Mouse (Mus musculus) G1E (cell line): ENCODE measurements around the gene Setd2. TPM values are rescaled to one million over a fixed set of nuclear protein-coding genes. Genes with fewer than 3 reads are reported as not detected.

Source experiments
- ATAC-seq: 2 replicates; pipeline ENCODE4 v1.8.0; 2016; ENCODE audit warnings: mild to moderate bottlenecking; ENCODE audit not compliant: insufficient number of reproducible peaks, poor library complexity, low FRiP score, severe bottlenecking; ENCODE audit errors: extremely low read depth
- DNase-seq: peaks from one replicate; pipeline ENCODE4 v3.0.0; 2012; ENCODE audit warnings: low spot score
- H3K27me3 ChIP-seq: 2 replicates; pipeline ENCODE4 v1.6.1; 2012; ENCODE audit warnings: mild to moderate bottlenecking, low read length, inconsistent platforms; ENCODE audit not compliant: insufficient read depth
- H3K36me3 ChIP-seq: replicated peaks from 2 replicates; pipeline ENCODE3; 2012; ENCODE audit warnings: mild to moderate bottlenecking, inconsistent platforms
- H3K4me1 ChIP-seq: 2 replicates; pipeline ENCODE4 v1.6.1; 2012; ENCODE audit warnings: low read depth, low read length, inconsistent platforms, mixed read lengths; ENCODE audit not compliant: insufficient read depth
- H3K4me3 ChIP-seq: 2 replicates; pipeline ENCODE4 v1.5.1; 2012; ENCODE audit warnings: low read depth, mild to moderate bottlenecking, inconsistent platforms, low read length, moderate library complexity, mixed read lengths
- H3K9me3 ChIP-seq: replicated peaks from 2 replicates; pipeline ENCODE4 v1.6.1; 2012; ENCODE audit warnings: inconsistent platforms
- CTCF ChIP-seq: IDR thresholded peaks from 2 replicates; pipeline ENCODE4 v1.5.1; 2012; ENCODE audit warnings: low read depth, low read length, inconsistent platforms, mixed read lengths
- GATA1 ChIP-seq: IDR thresholded peaks from 2 replicates; pipeline ENCODE4 v1.6.1; 2012; ENCODE audit warnings: borderline replicate concordance, low read length, inconsistent platforms, mixed read lengths
- GATA2 ChIP-seq: IDR thresholded peaks from 2 replicates; pipeline ENCODE4 v1.6.1; 2012; ENCODE audit warnings: low read depth, low read length, inconsistent platforms, borderline replicate concordance
- POLR2AphosphoS5 ChIP-seq: IDR thresholded peaks from 2 replicates; pipeline ENCODE4 v1.6.1; 2012; ENCODE audit warnings: low read depth, low read length, inconsistent platforms; ENCODE audit not compliant: insufficient replicate concordance
- TAL1 ChIP-seq: conservative IDR thresholded peaks from 2 replicates; pipeline ENCODE4 v1.6.1; 2012; ENCODE audit warnings: low read depth, low read length, inconsistent platforms, mixed read lengths
- polyA plus RNA-seq: library from polyadenylated mRNA; stranded (reverse); fragments of >175 nt; gene quantifications from 2 replicates; pipeline ENCODE4 v1.2.3, GENCODE M21; 2012
- total RNA-seq, 2 experiments: library from RNA; stranded (forward) in 1 of 2; stranded (reverse) in 1 of 2; fragments of 200-1000 nt in 1 of 2; fragments of >200 nt in 1 of 2; fragmentation: Nextera tagmentation in 1 of 2; gene quantifications; 2 replicates each; pipeline ENCODE4 v1.2.3; 2014 to 2017

Gene Setd2
- total and polyA plus RNA-seq, 3 experiments, result 20.1 to 221 (median 154) TPM

DNA sequence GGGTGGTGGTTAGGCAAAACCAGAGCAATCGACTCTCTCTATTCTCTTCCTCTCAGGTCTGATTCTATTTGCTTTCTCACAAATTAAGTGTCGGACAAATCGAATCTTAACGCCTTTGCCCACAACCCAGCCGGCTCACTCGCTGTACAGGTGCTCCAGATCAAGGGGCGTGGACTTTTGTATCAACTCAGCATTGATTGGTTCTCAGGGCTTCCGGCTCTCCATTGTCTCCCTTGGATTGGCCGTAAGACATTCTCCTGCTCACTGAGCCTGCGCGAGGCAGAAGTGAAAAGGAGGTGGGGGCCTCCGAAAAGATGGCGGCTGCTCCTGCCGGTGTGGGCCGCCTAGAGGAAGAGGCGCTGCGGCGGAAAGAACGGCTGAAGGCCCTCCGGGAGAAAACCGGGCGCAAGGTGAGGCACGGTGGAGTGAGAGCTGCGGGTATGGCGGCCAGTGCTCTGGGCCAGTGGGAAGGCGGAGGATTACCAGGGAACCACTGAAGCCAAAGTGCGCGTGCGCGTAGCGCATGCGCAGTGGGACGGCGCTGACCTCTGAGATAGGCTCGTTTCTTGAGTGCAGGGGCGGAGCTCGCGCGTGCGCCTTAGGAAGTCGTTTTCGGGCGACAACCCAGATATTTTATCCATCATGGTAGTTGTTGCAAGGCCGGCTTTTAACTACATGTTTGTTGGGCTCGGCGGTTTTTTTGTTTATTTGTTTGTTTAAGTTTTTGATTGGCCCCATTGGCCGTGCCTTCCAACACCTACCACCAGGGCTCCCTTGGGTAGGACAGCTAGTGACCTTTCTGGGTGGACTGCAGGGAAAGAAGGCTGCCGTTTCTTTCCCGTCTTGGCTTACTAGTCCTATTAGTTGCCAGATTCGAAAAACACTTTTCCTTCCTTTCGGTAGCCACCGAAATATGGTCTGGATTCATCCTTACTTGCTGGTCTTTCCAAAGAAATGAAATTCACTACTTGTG, 124.1 kb downstream of the Setd2 start, which contains the start of gene Ccdc12:
TSS of gene Ccdc12 (plus strand) at position 255 of the 973 bp plus-strand sequence.
- H3K4me3 ChIP-seq, result peak within 1 kb of the TSS; percentile 78
- peaks cover 30% of the 10 kb centered on the region for H3K36me3 ChIP-seq
- peak; percentile 93 for DNase-seq
- peak; percentile 71 for ATAC-seq
- peaks cover 77% of the 10 kb centered on the region for H3K4me1 ChIP-seq
- TF ChIP-seq CTCF, result no peak
- TF ChIP-seq POLR2AphosphoS5, result no peak
- TF ChIP-seq TAL1, result no peak
- no peak for TF ChIP-seq GATA1
- no peak for TF ChIP-seq GATA2
- H3K9me3 ChIP-seq, result no peaks in the 10 kb centered on the region
- no peaks in the 10 kb centered on the region for H3K27me3 ChIP-seq

DNA sequence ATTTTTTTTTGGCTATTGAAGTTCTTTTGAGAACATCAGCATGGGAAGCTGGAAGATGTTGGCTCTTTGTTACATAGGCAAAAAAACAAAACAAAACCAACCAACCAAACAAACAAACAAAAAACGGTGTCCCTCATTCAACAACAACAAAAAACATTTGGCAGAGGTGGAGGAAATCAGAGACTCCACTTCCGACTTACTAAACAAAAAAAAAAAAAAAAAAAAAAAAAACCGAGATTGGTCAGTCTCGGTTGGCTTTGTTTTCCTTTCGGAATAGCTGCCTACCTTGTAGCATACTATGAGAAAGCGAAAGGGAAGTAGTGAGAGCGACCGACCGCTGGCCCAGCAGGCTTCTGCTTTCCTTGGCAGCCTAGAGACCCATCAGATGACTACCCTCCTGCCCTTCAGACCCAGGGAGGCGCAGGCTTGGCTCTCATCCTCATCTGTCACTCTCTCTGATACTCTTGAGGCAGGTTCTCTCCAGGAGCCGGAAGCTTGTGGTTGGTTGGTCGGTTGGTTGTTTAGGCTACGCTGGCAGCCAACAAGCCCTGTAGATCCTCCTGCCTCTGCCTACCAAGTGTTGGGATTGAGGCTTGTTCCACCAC, 125.2 kb downstream of the Setd2 start:
- Histone ChIP-seq H3K9me3 (no peaks in the 10 kb centered on the region), H3K4me1 (peaks cover 77% of the 10 kb centered on the region), H3K36me3 (peaks cover 31% of the 10 kb centered on the region), H3K27me3 (no peaks in the 10 kb centered on the region), H3K4me3 (peak overlapping the region; percentile 78)
- ATAC-seq, result no peak
- no peak for TF ChIP-seq GATA1
- no peak for TF ChIP-seq CTCF
- TF ChIP-seq TAL1, result no peak
- TF ChIP-seq POLR2AphosphoS5, result no peak
- TF ChIP-seq GATA2, result no peak
- DNase-seq, result no peak

DNA sequence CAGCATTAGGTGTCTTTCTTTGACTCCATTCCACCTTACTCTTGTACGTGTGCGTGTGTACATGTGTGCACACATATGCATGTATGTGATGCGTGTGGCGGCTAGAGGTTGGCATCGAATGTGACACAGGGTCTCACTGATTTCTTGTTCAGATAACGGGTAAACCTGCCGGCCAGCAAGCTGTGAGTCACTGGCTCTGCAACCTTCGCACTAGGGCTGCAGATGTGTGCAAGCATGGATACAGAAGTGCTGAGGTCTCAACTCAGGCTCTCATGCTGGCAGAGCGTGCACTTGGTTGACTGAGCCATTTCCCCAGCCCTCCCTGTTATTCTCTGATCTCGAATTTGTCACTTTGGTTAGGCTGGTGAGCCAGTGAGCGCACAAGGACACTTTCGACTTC, 127.1 kb downstream of the Setd2 start:
- ATAC-seq, result no peak
- H3K4me1 ChIP-seq, result peaks cover 79% of the 10 kb centered on the region
- DNase-seq, result no peak
- no peaks in the 10 kb centered on the region for H3K27me3 ChIP-seq
- peaks cover 39% of the 10 kb centered on the region for H3K36me3 ChIP-seq
- TF ChIP-seq CTCF (no peak), TAL1 (no peak), GATA1 (no peak), GATA2 (no peak), POLR2AphosphoS5 (no peak)
- H3K4me3 ChIP-seq, result peak overlapping the region; percentile 22; the same call in 1 of the 2 replicates
- H3K9me3 ChIP-seq, result no peaks in the 10 kb centered on the region

DNA sequence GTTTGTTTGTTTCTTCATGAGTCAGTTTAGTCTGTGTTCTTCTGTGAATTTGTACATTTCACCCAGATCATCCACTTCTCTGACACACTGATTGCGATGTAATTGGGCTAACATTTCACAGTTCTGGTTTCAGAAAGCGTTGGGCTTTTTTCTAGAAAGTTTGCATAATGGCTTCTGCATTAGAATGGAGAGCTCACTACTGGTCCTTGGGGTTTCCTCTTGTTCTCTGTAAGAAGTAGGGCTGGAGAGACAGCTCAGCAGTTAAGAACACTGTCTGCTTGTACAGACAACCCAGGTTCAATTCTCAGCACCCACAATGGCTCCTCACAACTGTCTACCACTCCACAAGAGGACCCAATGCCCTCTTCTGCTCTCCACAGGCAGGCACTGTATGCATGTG, 127.8 kb downstream of the Setd2 start:
- Histone ChIP-seq H3K27me3 (no peaks in the 10 kb centered on the region), H3K4me1 (peaks cover 78% of the 10 kb centered on the region), H3K9me3 (no peaks in the 10 kb centered on the region), H3K36me3 (peaks cover 42% of the 10 kb centered on the region), H3K4me3 (no peak overlapping the region)
- TF ChIP-seq GATA2 (no peak), TAL1 (no peak), POLR2AphosphoS5 (no peak), CTCF (no peak), GATA1 (no peak)
- DNase-seq (no peak), ATAC-seq (no peak)

DNA sequence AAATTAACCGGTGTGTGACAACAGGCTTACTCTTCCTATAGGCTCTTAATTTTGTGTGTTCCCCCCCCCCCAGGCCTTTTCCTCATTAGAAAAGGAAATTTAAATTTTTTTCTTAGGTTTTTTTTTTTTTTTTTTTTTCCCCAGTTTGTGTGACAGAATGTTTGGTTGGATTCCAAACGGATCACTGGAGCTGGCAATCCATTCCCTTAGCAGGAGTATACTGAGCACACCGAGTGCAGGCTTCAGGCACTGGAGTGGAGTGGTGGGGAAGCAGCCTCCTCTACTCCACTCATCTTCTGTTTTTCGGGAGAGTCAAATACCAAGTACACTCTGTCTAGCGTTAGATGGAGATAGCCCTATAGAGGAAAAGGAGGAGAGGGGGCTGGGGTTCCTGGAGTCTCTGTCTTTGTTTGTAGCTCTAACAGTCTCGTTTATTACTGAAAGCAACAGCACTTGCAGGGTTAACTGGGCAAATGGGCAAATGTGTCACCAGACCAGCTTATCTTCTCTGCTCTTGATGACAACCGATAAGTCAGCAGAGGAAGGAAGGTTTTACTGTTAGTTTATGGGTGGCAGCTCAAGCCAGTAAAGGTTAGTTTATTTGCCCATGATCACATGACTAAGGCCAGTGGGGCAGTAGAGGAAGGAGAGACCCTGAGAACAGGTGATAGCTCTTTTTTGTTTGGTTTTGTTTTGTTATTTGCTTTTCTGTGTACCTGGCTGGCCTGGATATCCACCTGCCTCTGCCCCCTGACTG, 128.6 kb downstream of the Setd2 start:
- H3K36me3 ChIP-seq, result peaks cover 42% of the 10 kb centered on the region
- no peak for DNase-seq
- ATAC-seq, result no peak
- H3K4me3 ChIP-seq, result peak overlapping the region; percentile 35; the same call in 1 of the 2 replicates
- no peaks in the 10 kb centered on the region for H3K27me3 ChIP-seq
- no peak for TF ChIP-seq POLR2AphosphoS5
- TF ChIP-seq GATA1, result no peak
- TF ChIP-seq TAL1, result no peak
- no peak for TF ChIP-seq GATA2
- no peak for TF ChIP-seq CTCF
- peaks cover 73% of the 10 kb centered on the region for H3K4me1 ChIP-seq
- H3K9me3 ChIP-seq, result no peaks in the 10 kb centered on the region

DNA sequence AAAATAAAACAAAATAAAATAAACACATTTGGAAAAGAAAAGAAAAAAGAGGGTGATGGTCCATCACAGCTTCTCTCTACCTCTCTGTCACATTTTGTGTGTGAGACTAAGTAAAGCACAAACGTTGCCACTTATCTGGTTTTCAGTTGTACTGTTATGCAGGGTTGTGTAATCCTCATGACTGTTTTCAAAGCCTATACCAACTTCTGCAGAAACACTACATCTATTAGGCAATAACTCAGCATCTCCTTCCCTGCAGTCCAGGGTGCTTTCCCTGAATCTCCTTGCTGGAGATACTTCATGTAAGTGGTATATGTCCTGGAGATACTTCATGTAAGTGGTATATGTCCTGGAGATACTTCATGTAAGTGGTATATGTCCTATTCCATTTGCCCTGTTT, 130.4 kb downstream of the Setd2 start:
- no peak for TF ChIP-seq GATA2
- no peak for TF ChIP-seq TAL1
- no peak for TF ChIP-seq POLR2AphosphoS5
- TF ChIP-seq CTCF, result no peak
- no peak for TF ChIP-seq GATA1
- Histone ChIP-seq H3K4me3 (no peak overlapping the region), H3K27me3 (no peaks in the 10 kb centered on the region), H3K9me3 (no peaks in the 10 kb centered on the region), H3K36me3 (peaks cover 45% of the 10 kb centered on the region), H3K4me1 (peaks cover 87% of the 10 kb centered on the region)
- ATAC-seq, result no peak
- no peak for DNase-seq
